Mouse (Mus musculus): Measurements from ENCODE around the gene Spint1. TPM values are rescaled to one million over a fixed set of nuclear protein-coding genes. Genes with fewer than 3 reads are reported as not detected.

The Spint1 gene
- polyA plus RNA-seq, 1 experiment, result 86.7 TPM

- Histone ChIP-seq H3K4me3 (ENCODE audit: insufficient read depth, low read depth, low read length) (no peak within 1 kb of the TSS), H3K36me3 (ENCODE audit: control insufficient read depth, insufficient read depth, low read length) (no peaks in the 10 kb centered on the region), H3K4me1 (ENCODE audit: control insufficient read depth, insufficient read depth, low read length) (peaks cover 3% of the 10 kb centered on the region; the same call in 1 of the 2 replicates), H3K27ac (ENCODE audit: insufficient read depth, low read depth, low read length) (no peak within 1 kb of the TSS), H3K27me3 (replicated peaks; ENCODE audit: control insufficient read depth, insufficient read depth, low read length) (no peaks in the 10 kb centered on the region)
- TF ChIP-seq POLR2A (IDR thresholded peaks at IDR 0.05; ENCODE audit: low read depth, low read length) (no peak), CTCF (conservative IDR thresholded peaks at IDR 0.05; ENCODE audit: insufficient read depth, insufficient read length, low read depth, low read length) (no peak)
- DNase-seq, result peak; percentile 76
- 53% methylated on average over 6 of the region's 6 CpGs for WGBS
Observed at GRCm38 (mm10) chr2:119229775-119230704, 7.1 kb upstream of the Spint1 start, which contains the start of gene Ppp1r14d. Gene Ppp1r14d (minus strand): TSS chr2:119229906.

- Histone ChIP-seq H3K4me1 (ENCODE audit: control insufficient read depth, insufficient read depth, low read length) (peaks cover 18% of the 10 kb centered on the region; the same call in 1 of the 2 replicates), H3K27ac (ENCODE audit: insufficient read depth, low read depth, low read length) (peak overlapping the region; percentile 91), H3K36me3 (ENCODE audit: control insufficient read depth, insufficient read depth, low read length) (no peaks in the 10 kb centered on the region), H3K27me3 (replicated peaks; ENCODE audit: control insufficient read depth, insufficient read depth, low read length) (no peaks in the 10 kb centered on the region), H3K4me3 (ENCODE audit: insufficient read depth, low read depth, low read length) (peak overlapping the region; percentile 82)
- no peak for DNase-seq
- TF ChIP-seq CTCF (conservative IDR thresholded peaks at IDR 0.05; ENCODE audit: insufficient read depth, insufficient read length, low read depth, low read length) (no peak), POLR2A (IDR thresholded peaks at IDR 0.05; ENCODE audit: low read depth, low read length) (no peak)
- 8% methylated on average over 25 of the region's 25 CpGs for WGBS
Observed at GRCm38 (mm10) chr2:119236682-119237209, 416 bp upstream of the Spint1 start.

GRCm38 (mm10) chr2:119237871-119238220, 684 bp downstream of the Spint1 start:
- DNase-seq, result no peak
- 4% methylated on average over 31 of the region's 31 CpGs for WGBS

DNA sequence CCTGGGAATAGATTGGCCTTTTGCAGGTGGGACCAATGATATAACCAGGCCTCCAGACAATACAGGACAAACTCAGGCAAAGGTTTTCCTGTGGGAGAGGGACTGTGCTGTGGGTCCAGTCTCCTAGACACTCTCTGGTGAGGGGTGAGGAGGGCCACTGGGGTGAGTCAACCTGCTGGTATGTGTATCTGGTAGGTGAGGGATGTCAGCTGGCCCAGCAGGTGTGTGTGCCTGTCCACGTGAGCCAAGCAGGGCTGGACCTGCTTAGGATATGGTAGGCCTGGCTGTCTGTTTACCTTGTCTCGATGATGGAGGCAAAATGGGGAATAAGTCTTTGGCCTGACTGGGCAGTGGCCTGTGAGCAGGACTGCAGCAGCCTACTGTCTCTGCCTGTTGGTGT, 1.5 kb downstream of the Spint1 start:
- peak; percentile 56 for DNase-seq
- Histone ChIP-seq H3K27me3 (replicated peaks; ENCODE audit: control insufficient read depth, insufficient read depth, low read length) (no peaks in the 10 kb centered on the region), H3K4me1 (ENCODE audit: control insufficient read depth, insufficient read depth, low read length) (peaks cover 20% of the 10 kb centered on the region; the same call in 1 of the 2 replicates), H3K36me3 (ENCODE audit: control insufficient read depth, insufficient read depth, low read length) (no peaks in the 10 kb centered on the region; the same call in 1 of the 2 replicates), H3K27ac (ENCODE audit: insufficient read depth, low read depth, low read length) (peak overlapping the region; percentile 91), H3K4me3 (ENCODE audit: insufficient read depth, low read depth, low read length) (peak overlapping the region; percentile 82)
- TF ChIP-seq POLR2A (IDR thresholded peaks at IDR 0.05; ENCODE audit: low read depth, low read length) (no peak), CTCF (conservative IDR thresholded peaks at IDR 0.05; ENCODE audit: insufficient read depth, insufficient read length, low read depth, low read length) (no peak)
- 56% methylated on average over 2 of the region's 2 CpGs for WGBS

More at GRCm38 (mm10) chr2:119237871-119238220, 684 bp downstream of the Spint1 start:
- Histone ChIP-seq H3K4me1 (ENCODE audit: control insufficient read depth, insufficient read depth, low read length) (peaks cover 20% of the 10 kb centered on the region; the same call in 1 of the 2 replicates), H3K27ac (ENCODE audit: insufficient read depth, low read depth, low read length) (peak overlapping the region; percentile 91), H3K4me3 (ENCODE audit: insufficient read depth, low read depth, low read length) (peak overlapping the region; percentile 82), H3K36me3 (ENCODE audit: control insufficient read depth, insufficient read depth, low read length) (no peaks in the 10 kb centered on the region), H3K27me3 (replicated peaks; ENCODE audit: control insufficient read depth, insufficient read depth, low read length) (no peaks in the 10 kb centered on the region)
- TF ChIP-seq POLR2A (IDR thresholded peaks at IDR 0.05; ENCODE audit: low read depth, low read length) (no peak), CTCF (conservative IDR thresholded peaks at IDR 0.05; ENCODE audit: insufficient read depth, insufficient read length, low read depth, low read length) (no peak)

DNA sequence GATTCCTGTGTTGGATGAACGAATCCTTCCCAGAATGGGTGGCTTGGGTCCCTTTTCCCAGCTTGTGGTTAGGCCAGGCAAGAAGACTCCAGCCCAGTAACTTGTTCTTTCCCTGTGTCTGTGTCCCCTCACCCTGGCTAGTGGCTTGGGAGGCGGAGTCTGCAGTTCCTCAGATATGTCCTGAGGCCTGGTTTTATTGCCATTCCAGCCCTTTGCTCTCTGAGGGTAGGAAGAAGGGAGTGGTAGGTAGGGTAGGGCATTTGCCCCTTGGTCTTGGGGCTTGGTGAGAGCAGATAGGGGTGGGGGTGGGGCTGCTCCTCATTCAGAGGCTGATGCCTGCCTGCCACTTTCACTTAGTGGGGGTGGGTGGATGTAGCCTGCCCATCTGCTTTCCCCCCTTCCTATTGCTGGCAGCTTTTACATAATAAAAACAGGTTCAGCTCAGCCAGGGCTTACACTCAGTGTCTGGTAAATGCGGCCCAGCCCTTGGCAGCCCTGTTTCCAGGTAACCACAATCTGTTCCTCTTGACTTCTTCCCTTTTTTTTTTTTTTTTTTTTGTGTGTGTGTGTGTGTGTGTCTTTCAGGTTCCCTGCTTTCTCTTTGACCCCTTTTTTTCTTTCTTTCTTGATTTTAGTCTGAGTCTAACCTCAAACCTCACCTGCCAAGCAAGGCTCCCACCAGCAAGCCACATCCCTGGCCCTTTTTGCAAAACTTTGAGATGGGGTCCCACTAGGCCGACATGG, 3.1 kb downstream of the Spint1 start:
- H3K27ac ChIP-seq (ENCODE audit: insufficient read depth, low read depth, low read length), result peak overlapping the region; percentile 9; the same call in 1 of the 2 replicates
- no peaks in the 10 kb centered on the region; the same call in 1 of the 2 replicates for H3K36me3 ChIP-seq (ENCODE audit: control insufficient read depth, insufficient read depth, low read length)
- DNase-seq, result no peak
- H3K4me1 ChIP-seq (ENCODE audit: control insufficient read depth, insufficient read depth, low read length), result peaks cover 20% of the 10 kb centered on the region; the same call in 1 of the 2 replicates
- no peaks in the 10 kb centered on the region for H3K27me3 ChIP-seq (replicated peaks; ENCODE audit: control insufficient read depth, insufficient read depth, low read length)
- 61% methylated on average over 4 of the region's 4 CpGs for WGBS
- no peak overlapping the region for H3K4me3 ChIP-seq (ENCODE audit: insufficient read depth, low read depth, low read length)
- TF ChIP-seq POLR2A (IDR thresholded peaks at IDR 0.05; ENCODE audit: low read depth, low read length) (no peak), CTCF (conservative IDR thresholded peaks at IDR 0.05; ENCODE audit: insufficient read depth, insufficient read length, low read depth, low read length) (no peak)

DNA sequence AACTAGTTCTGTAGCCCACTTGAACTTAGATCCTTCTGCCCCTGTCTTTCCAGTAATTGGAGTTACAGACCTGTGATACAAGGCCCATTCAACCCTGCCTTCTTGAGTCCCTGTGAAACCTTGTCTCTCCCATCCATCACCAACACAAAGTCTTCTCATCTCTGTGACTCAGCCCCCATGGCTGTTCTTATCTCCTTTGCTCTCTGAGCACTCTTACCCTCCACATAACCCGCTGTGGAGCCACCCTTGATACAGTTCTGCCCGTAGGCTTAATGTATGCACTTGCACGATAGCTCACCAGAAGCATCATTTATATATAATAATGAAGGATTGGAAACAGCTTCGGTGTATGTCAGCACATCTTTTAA, 3.6 kb downstream of the Spint1 start:
- 95% methylated on average over 4 of the region's 4 CpGs for WGBS
- H3K4me3 ChIP-seq (ENCODE audit: insufficient read depth, low read depth, low read length), result no peak overlapping the region
- H3K27ac ChIP-seq (ENCODE audit: insufficient read depth, low read depth, low read length), result no peak overlapping the region
- H3K27me3 ChIP-seq (replicated peaks; ENCODE audit: control insufficient read depth, insufficient read depth, low read length), result no peaks in the 10 kb centered on the region
- DNase-seq, result no peak
- no peak for TF ChIP-seq CTCF (conservative IDR thresholded peaks at IDR 0.05; ENCODE audit: insufficient read depth, insufficient read length, low read depth, low read length)
- no peak for TF ChIP-seq POLR2A (IDR thresholded peaks at IDR 0.05; ENCODE audit: low read depth, low read length)
- peaks cover 20% of the 10 kb centered on the region; the same call in 1 of the 2 replicates for H3K4me1 ChIP-seq (ENCODE audit: control insufficient read depth, insufficient read depth, low read length)
- H3K36me3 ChIP-seq (ENCODE audit: control insufficient read depth, insufficient read depth, low read length), result no peaks in the 10 kb centered on the region; the same call in 1 of the 2 replicates
